Mouse (Mus musculus): Measurements from ENCODE around the gene Zdhhc21. TPM values are rescaled to one million over a fixed set of nuclear protein-coding genes. Genes with fewer than 3 reads are reported as not detected.

Gene Zdhhc21
- 12.7 and 13.1 TPM in 2 replicates for polyA plus RNA-seq (2015; fragmentation: Nextera tagmentation; extraction: Ambion mirVana)

DNA sequence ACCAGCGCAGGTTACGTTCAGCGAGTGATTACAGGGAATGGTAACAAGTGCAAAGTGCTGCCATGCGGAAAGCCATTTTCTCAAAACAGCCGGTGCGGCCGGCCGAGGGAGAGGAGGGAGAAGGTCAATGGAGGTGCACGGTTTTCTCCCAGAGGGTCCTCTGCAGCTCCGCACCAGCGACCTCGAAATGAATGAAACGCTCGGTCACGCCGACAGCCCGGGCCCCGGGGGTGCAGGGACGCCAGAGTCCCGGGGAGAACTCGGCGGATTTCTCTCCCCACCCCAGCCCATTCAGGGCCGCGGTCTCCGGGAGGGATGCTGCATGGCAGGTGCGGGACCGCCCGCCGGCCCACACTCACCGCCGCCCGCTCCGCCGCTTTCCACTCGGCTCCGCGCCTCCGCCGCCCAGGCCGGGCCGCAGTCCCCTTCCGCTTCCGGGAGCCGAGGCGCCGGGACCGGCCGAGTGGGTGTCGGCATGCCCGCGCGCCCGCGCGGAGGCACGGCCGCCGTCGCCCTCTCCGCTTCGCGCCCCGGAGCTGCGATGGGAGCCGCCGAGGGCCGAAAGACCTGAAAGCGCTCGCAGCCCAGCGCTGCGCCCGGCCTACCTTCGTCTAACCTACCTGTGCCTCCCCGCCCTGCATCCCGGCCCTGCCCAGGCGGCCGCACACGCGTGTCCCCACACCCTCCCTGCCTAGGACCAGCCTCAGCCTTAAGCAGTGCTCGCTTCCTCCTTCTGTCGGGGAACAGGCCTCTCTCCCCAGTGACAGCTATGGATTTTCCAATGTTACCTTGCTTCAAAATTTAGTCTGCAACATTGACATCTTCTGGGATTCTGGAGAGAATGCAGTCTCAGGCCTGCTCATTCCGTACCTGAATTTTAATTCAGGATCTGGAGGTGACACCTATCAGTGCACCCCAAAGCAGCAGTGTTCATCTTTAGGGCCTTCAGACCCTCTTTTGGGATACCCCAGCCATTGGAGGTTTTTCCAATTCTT is at the start of gene Zdhhc21:
TSS of gene Zdhhc21 (minus strand) at position 828 of the 995 bp plus-strand sequence.
- peak; percentile 80 for ATAC-seq (ENCODE audit: insufficient number of reproducible peaks, insufficient read depth, low FRiP score, low TSS enrichment, low read depth)
- H3K9ac ChIP-seq: peak within 1 kb of the TSS; percentile 84
- no peaks in the 10 kb centered on the region for H3K9me3 ChIP-seq
- peak within 1 kb of the TSS; percentile 77 for H3K4me3 ChIP-seq
- peak within 1 kb of the TSS; percentile 60 for H3K27ac ChIP-seq
- no peaks in the 10 kb centered on the region for H3K36me3 ChIP-seq
- H3K4me2 ChIP-seq: peak within 1 kb of the TSS; percentile 67
- H3K27me3 ChIP-seq: no peaks in the 10 kb centered on the region
- peaks cover 16% of the 10 kb centered on the region for H3K4me1 ChIP-seq
- WGBS: under 1% methylated on average over 80 of the region's 82 CpGs

DNA sequence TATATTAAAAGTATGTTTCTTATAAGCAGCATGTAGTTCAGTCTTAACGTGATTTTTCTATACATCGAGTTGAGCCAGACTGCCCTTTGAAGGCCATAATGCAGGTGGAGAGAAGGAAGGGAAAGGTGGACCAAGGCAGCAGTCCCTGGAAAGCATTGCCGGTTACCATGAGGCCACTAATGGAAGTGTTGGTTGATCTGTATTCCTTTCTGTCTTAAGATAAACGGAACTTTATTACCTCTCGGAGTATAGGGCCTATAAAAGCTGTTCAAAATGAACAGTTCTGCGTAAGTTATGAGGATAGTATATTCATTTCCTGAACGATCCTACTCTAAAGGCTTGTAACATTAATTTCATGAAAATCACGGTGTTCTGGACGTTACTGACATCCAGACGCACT is 35.5 kb upstream of the Zdhhc21 start:
- no peaks in the 10 kb centered on the region for H3K27me3 ChIP-seq
- WGBS: 89% methylated on average over 10 of the region's 10 CpGs
- peaks cover 20% of the 10 kb centered on the region for H3K36me3 ChIP-seq
- peaks cover 19% of the 10 kb centered on the region for H3K4me1 ChIP-seq
- H3K27ac ChIP-seq: no peak overlapping the region
- ATAC-seq (ENCODE audit: insufficient number of reproducible peaks, insufficient read depth, low FRiP score, low TSS enrichment, low read depth): no peak
- H3K4me3 ChIP-seq: no peak overlapping the region
- no peak overlapping the region for H3K4me2 ChIP-seq
- H3K9me3 ChIP-seq: no peaks in the 10 kb centered on the region
- no peak overlapping the region for H3K9ac ChIP-seq

DNA sequence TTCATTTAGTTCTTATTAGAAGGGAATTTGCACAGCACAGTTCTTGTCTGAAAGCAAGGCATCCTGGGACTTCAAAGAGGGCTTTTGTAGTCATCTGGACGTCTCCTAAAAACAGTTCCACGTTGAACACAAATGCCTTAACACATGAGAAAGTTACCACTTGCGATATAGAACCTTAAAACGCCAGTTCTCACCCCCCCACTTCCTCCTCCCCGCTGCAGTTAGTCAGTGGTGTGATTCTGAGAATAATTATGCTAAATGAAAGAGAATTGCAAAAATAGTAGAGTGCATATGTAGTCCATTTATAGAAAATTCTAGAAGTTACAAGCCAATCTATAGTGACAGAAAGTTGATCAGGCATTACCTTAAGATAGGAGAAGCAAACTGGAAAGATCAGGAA is 32.5 kb upstream of the Zdhhc21 start:
- no peak overlapping the region for H3K9ac ChIP-seq
- peaks cover 29% of the 10 kb centered on the region for H3K4me1 ChIP-seq
- no peak overlapping the region for H3K4me3 ChIP-seq
- no peaks in the 10 kb centered on the region for H3K27me3 ChIP-seq
- H3K4me2 ChIP-seq: no peak overlapping the region
- H3K27ac ChIP-seq: peak overlapping the region; percentile 94
- H3K9me3 ChIP-seq: no peaks in the 10 kb centered on the region
- ATAC-seq (ENCODE audit: insufficient number of reproducible peaks, insufficient read depth, low FRiP score, low TSS enrichment, low read depth): no peak
- H3K36me3 ChIP-seq: peaks cover 5% of the 10 kb centered on the region; the same call in 1 of the 2 replicates
- WGBS: 61% methylated on average over 5 of the region's 5 CpGs

DNA sequence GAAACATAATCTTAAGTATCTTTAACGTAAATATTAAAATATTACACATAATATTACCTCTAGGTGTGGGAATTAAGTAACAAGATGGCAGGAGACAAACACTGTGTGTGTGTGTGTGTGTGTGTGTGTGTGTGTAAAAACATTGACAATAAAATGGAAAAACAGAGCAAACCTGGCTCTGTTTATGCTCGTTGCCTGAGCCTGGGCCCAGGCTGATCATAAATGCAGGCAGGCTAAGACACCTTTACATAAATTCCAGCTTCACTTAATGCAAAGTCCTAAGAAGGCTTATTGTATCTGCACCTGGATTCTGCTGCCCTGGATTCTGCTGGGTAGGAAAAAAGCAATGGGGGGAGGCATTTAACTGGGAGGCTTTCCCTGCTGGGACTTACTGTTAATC is 31.8 kb upstream of the Zdhhc21 start:
- Histone ChIP-seq H3K4me1 (peaks cover 29% of the 10 kb centered on the region), H3K4me2 (peak overlapping the region; percentile 30; the same call in 1 of the 2 replicates), H3K9ac (no peak overlapping the region), H3K27ac (peak overlapping the region; percentile 94), H3K27me3 (no peaks in the 10 kb centered on the region), H3K4me3 (no peak overlapping the region), H3K36me3 (peaks cover 2% of the 10 kb centered on the region; the same call in 1 of the 2 replicates), H3K9me3 (no peaks in the 10 kb centered on the region)
- WGBS: 56% methylated on average over 2 of the region's 2 CpGs
- no peak for ATAC-seq (ENCODE audit: insufficient number of reproducible peaks, insufficient read depth, low FRiP score, low TSS enrichment, low read depth)

- no peak overlapping the region for H3K4me3 ChIP-seq
- no peaks in the 10 kb centered on the region for H3K27me3 ChIP-seq
- no peaks in the 10 kb centered on the region for H3K36me3 ChIP-seq
- H3K9ac ChIP-seq: no peak overlapping the region
- H3K27ac ChIP-seq: peak overlapping the region; percentile 94
- 28% methylated on average over 7 of the region's 7 CpGs for WGBS
- H3K9me3 ChIP-seq: no peaks in the 10 kb centered on the region
- H3K4me2 ChIP-seq: peak overlapping the region; percentile 30
- peaks cover 30% of the 10 kb centered on the region for H3K4me1 ChIP-seq
- peak; percentile 83 for ATAC-seq (ENCODE audit: insufficient number of reproducible peaks, insufficient read depth, low FRiP score, low TSS enrichment, low read depth)
Observed at GRCm38 (mm10) chr4:82891049-82891448, 31.3 kb upstream of the Zdhhc21 start.

- Histone ChIP-seq H3K4me3 (no peak overlapping the region), H3K27ac (peak overlapping the region; percentile 94), H3K4me2 (peak overlapping the region; percentile 30), H3K27me3 (no peaks in the 10 kb centered on the region), H3K9ac (no peak overlapping the region), H3K9me3 (no peaks in the 10 kb centered on the region), H3K36me3 (no peaks in the 10 kb centered on the region), H3K4me1 (peaks cover 35% of the 10 kb centered on the region)
- ATAC-seq (ENCODE audit: insufficient number of reproducible peaks, insufficient read depth, low FRiP score, low TSS enrichment, low read depth): peak; percentile 22; the same call in 1 of the 2 replicates
- 46% methylated on average over 4 of the region's 4 CpGs for WGBS
Observed at GRCm38 (mm10) chr4:82890585-82890984, 30.8 kb upstream of the Zdhhc21 start.

- Histone ChIP-seq H3K36me3 (no peaks in the 10 kb centered on the region), H3K9ac (no peak overlapping the region), H3K27ac (no peak overlapping the region), H3K4me3 (no peak overlapping the region), H3K9me3 (no peaks in the 10 kb centered on the region), H3K27me3 (no peaks in the 10 kb centered on the region), H3K4me1 (peaks cover 37% of the 10 kb centered on the region), H3K4me2 (no peak overlapping the region)
- WGBS: 68% methylated on average over 2 of the region's 2 CpGs
- ATAC-seq (ENCODE audit: insufficient number of reproducible peaks, insufficient read depth, low FRiP score, low TSS enrichment, low read depth): no peak
Observed at GRCm38 (mm10) chr4:82886148-82886547, 26.4 kb upstream of the Zdhhc21 start.

DNA sequence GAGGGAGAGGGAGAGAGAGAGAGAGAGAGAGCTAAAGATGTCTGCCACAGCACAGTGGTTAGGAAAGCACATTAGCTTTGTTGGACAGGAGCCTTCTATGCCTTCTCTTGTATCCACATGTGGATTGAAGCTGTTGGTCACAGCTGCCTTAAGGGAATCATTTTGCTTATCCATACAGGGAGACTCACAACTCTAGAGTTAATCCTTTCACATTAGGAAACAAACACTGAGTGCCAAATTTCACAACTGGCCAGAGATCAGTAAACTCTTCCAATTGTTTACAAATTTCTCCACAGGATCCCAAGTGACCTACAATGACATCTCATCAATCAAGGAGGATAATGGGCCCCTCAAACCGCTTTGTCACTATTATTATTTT is 25.8 kb upstream of the Zdhhc21 start:
- H3K36me3 ChIP-seq: no peaks in the 10 kb centered on the region
- no peaks in the 10 kb centered on the region for H3K9me3 ChIP-seq
- H3K4me3 ChIP-seq: no peak overlapping the region
- H3K27me3 ChIP-seq: no peaks in the 10 kb centered on the region
- no peak overlapping the region for H3K9ac ChIP-seq
- H3K27ac ChIP-seq: no peak overlapping the region
- no peak for ATAC-seq (ENCODE audit: insufficient number of reproducible peaks, insufficient read depth, low FRiP score, low TSS enrichment, low read depth)
- H3K4me2 ChIP-seq: no peak overlapping the region
- peaks cover 30% of the 10 kb centered on the region for H3K4me1 ChIP-seq
- 65% methylated on average over 1 of the region's 1 CpGs for WGBS

DNA sequence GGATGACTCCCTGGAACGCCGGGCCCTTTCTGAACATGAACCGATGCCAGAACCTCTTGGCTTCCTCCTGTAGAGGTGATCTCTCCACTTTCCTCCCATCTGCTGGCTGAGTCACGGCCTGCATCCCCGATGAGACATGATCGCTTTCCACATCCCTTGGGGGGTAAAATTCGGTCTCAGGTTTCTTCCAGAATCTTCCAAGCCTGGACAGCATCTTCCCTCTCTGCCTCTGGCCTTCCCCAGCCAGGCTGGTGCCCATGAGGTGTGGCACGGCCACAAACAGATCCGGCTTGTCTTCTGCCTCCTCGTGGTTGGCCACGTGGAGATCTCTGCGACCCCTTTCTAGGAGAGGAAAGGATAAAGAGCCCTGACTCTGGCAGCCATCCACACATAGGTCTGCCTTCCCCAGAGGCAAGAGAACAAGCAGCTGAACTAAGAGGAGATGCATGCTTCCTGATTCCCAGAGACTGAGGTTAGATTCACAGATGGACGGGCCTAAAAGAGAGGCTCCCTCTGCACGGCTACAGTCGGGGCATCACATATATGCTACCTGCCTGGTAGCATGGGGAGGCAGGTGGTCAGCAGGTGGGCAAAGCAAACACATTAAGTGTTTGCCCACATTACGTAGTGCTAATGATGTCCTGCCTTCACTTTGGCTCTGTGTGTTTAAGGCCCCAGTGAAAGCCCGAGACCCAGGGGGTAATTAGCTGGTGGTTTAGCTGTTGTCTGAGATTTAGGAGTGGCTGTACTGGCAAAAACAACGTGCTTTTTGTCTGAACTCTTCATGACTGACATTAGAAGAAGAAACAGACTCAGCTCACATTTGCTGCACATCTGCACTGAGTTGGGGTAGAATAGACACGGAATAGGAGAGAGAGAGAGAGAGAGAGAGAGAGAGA is 25.1 kb upstream of the Zdhhc21 start, which contains the start of gene Cer1:
TSS of gene Cer1 (minus strand) at position 513 of the 899 bp plus-strand sequence.
- no peak within 1 kb of the TSS for H3K9ac ChIP-seq
- no peak within 1 kb of the TSS for H3K4me3 ChIP-seq
- H3K36me3 ChIP-seq: no peaks in the 10 kb centered on the region
- 55% methylated on average over 18 of the region's 19 CpGs for WGBS
- H3K4me1 ChIP-seq: peaks cover 24% of the 10 kb centered on the region
- no peak for ATAC-seq (ENCODE audit: insufficient number of reproducible peaks, insufficient read depth, low FRiP score, low TSS enrichment, low read depth)
- no peak within 1 kb of the TSS for H3K4me2 ChIP-seq
- H3K27ac ChIP-seq: peak within 1 kb of the TSS; percentile 34; the same call in 1 of the 2 replicates
- no peaks in the 10 kb centered on the region for H3K27me3 ChIP-seq
- H3K9me3 ChIP-seq: no peaks in the 10 kb centered on the region

- Histone ChIP-seq H3K36me3 (no peaks in the 10 kb centered on the region), H3K4me3 (no peak overlapping the region), H3K4me2 (no peak overlapping the region), H3K27me3 (no peaks in the 10 kb centered on the region), H3K4me1 (peaks cover 17% of the 10 kb centered on the region), H3K27ac (no peak overlapping the region), H3K9ac (no peak overlapping the region), H3K9me3 (no peaks in the 10 kb centered on the region)
- WGBS: 89% methylated on average over 9 of the region's 9 CpGs
- ATAC-seq (ENCODE audit: insufficient number of reproducible peaks, insufficient read depth, low FRiP score, low TSS enrichment, low read depth): no peak
Observed at GRCm38 (mm10) chr4:82882500-82882899, 22.7 kb upstream of the Zdhhc21 start.

DNA sequence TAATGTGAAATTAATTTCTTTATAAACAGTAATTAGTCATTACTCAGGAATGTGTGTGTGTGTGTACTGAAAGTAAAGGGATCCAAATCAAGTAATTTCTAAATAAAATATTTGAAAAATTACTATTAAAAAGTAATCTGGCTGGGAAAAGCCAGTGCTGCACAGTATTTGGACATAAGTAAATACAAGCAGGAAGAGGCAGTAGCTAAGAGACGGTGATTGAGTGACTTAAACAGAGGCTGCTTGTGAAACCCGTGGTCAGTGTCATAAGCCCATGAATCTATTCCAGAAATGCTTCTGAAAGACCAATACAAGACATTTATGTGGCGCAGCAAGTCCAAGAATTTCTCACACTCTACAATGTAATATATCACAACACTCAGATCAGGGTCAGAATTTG is 21.6 kb upstream of the Zdhhc21 start:
- Histone ChIP-seq H3K36me3 (no peaks in the 10 kb centered on the region), H3K9ac (no peak overlapping the region), H3K4me2 (no peak overlapping the region), H3K9me3 (no peaks in the 10 kb centered on the region), H3K4me1 (peaks cover 17% of the 10 kb centered on the region), H3K4me3 (no peak overlapping the region), H3K27me3 (no peaks in the 10 kb centered on the region), H3K27ac (no peak overlapping the region)
- WGBS: 82% methylated on average over 3 of the region's 3 CpGs
- no peak for ATAC-seq (ENCODE audit: insufficient number of reproducible peaks, insufficient read depth, low FRiP score, low TSS enrichment, low read depth)

All from embryonic facial prominence, embryonic 13.5 days (tissue).